In the genomic region with DNA sequence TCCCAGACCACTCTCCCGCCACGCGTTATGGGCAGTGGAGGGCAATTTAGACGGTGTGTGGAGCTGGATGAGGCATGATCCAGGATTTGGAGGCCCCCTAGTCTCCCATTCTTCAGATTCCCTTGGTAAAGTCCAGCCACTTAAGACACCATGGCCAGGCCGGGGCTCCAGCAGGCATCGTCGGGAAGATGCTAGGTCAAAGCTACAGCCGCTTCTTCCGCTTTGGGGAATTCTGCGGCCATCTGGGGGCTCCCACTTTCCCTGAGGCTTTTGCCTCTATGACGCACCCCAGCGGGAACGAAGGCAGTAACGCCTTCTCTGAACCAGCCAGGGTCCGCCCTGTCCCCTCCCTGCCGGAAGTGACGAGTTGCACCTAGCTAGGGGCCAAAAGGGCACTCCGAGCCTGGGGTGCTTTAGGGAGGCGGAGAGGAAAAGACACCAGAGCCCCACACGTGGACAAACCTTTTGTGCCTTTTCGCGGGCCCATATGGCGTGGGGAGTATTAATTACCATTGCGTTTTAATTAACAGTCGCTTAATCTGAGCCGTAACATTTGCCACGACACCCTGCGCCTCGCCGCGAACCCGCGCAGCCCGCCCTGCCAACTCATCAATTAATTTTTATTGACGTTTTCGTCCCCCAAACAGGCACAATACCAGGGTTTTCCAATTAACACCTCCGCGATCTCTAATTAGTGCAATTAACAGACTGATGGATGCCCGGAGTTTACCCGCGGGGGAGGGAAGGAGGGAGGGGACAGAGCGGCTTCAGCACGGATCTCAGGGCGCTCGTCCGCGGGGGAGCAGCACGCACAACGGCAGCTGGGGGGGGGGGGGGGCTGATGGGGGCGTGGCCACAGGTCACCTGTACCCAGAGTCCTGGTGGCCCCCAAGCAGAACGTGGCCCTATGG, we compare ENCODE assay signal across 9 mouse cellular contexts. TPM values are rescaled to one million over a fixed set of nuclear protein-coding genes. Genes with fewer than 3 reads are reported as not detected.
DNase-seq lines count a peak whose midpoint lies in the region; ATAC-seq and TF ChIP-seq lines count a peak whose summit lies in the region.
"Had no signal": no experiment of that assay in that cellular context is flagged by ENCODE, and none has a peak within 500 bp of the region (broad histone marks: within the 10 kb centered on the region; RNA-seq: fewer than 3 reads in every experiment).

No protein-coding gene starts in this region.

- peak; percentile 26 to 42 for DNase-seq in layer of hippocampus, adult 2 months (ENCODE audit: low spot score in 2 of 2)
- DNase-seq in layer of hippocampus, adult 8-10 months (ENCODE audit: low spot score in 2 of 2), result no peak
- DNase-seq in cerebellum, postnatal 10 days, result peak; percentile 68 to 72
- DNase-seq in gastrocnemius, postnatal 25 days, result peak; percentile 74
- peak; percentile 81 for DNase-seq in liver, embryonic 13.5 days
- peak; percentile 69 for DNase-seq in naive thymus-derived CD4-positive, alpha-beta T cell, adult 2 months (ENCODE audit: low read depth)
- peak; percentile 79 for DNase-seq in thymus, postnatal 4 days

- peak; percentile 93 for ATAC-seq in inflammation-experienced regulatory T-cells, adult 6 months
- peak; percentile 92 for ATAC-seq in liver, embryonic 13.5 days (ENCODE audit: low read depth)

- H3K4me3 ChIP-seq in layer of hippocampus, adult 2 months, result peak overlapping the region; percentile 55
- H3K4me3 ChIP-seq in liver, embryonic 13.5 days (replicated peaks), result peak overlapping the region; percentile 69
- H3K4me3 ChIP-seq: myocyte had no signal

- H3K4me2 ChIP-seq in liver, embryonic 13.5 days, result peak overlapping the region; percentile 87

- H3K4me1 ChIP-seq in liver, embryonic 13.5 days (replicated peaks), result peaks cover 54% of the 10 kb centered on the region

- no peak overlapping the region for H3K27ac ChIP-seq in layer of hippocampus, adult 2 months
- peak overlapping the region; percentile 73 for H3K27ac ChIP-seq in liver, embryonic 13.5 days

- no peaks in the 10 kb centered on the region for H3K9me3 ChIP-seq in liver, embryonic 13.5 days (replicated peaks)

- 6% methylated on average over 51 of the region's 51 CpGs for WGBS in liver, embryonic 13.5 days (ENCODE audit: insufficient replicate concordance)

- peak overlapping the region; percentile 76 for H3K9ac ChIP-seq in liver, embryonic 13.5 days

- H3K36me3 ChIP-seq in liver, embryonic 13.5 days, result peaks cover 5% of the 10 kb centered on the region

- no peaks in the 10 kb centered on the region for H3K27me3 ChIP-seq in liver, embryonic 13.5 days

- TF ChIP-seq CTCF in layer of hippocampus, adult 2 months (conservative IDR thresholded peaks at IDR 0.05), result no peak

RNA-seq across cellular contexts. Expression of gene Foxp4, which starts 15.1 kb away (rescaled TPM):
- 10 to 100 TPM; 52.1 to 53.3 TPM for total RNA-seq in layer of hippocampus, adult 2 months (2021)
- total RNA-seq in layer of hippocampus, adult 8-10 months (2022), result 10 to 100 TPM; 44.5 to 52.4 (median 49.1) TPM
- 1 to 10 TPM; 6.4 to 7.6 TPM for total RNA-seq in gastrocnemius, postnatal 25 days (2021)
- 1 to 10 TPM; 1.9 to 5.7 (median 4.4) TPM for polyA plus RNA-seq in inflammation-experienced regulatory T-cells, adult 6 months (2017; shearing (Covaris generic))
- polyA plus RNA-seq in liver, embryonic 13.5 days (2015; fragmentation: Nextera tagmentation; extraction: Ambion mirVana), result 3.8 and 3.9 TPM in 2 replicates

Comparison
In these comparisons a context has a peak if more than half of its experiments do, and no peak if none do; other contexts are left out.
1. DNase-seq: peak in layer of hippocampus, adult 2 months (2 of 2), cerebellum, postnatal 10 days (2 of 2), gastrocnemius, postnatal 25 days (single experiment), liver, embryonic 13.5 days (single experiment), naive thymus-derived CD4-positive, alpha-beta T cell, adult 2 months (single experiment) and thymus, postnatal 4 days (single experiment); none in layer of hippocampus, adult 8-10 months (0 of 2).
2. RNA of gene Foxp4, which starts 15.1 kb away (total RNA-seq): 52.1 to 53.3 TPM in layer of hippocampus, adult 2 months and 44.5 to 52.4 TPM in layer of hippocampus, adult 8-10 months; 6.4 to 7.6 TPM in gastrocnemius, postnatal 25 days; every median in the first group is over 4 times any median in the second.